ENCODE assay signal across 12 mouse cellular contexts in the genomic region with DNA sequence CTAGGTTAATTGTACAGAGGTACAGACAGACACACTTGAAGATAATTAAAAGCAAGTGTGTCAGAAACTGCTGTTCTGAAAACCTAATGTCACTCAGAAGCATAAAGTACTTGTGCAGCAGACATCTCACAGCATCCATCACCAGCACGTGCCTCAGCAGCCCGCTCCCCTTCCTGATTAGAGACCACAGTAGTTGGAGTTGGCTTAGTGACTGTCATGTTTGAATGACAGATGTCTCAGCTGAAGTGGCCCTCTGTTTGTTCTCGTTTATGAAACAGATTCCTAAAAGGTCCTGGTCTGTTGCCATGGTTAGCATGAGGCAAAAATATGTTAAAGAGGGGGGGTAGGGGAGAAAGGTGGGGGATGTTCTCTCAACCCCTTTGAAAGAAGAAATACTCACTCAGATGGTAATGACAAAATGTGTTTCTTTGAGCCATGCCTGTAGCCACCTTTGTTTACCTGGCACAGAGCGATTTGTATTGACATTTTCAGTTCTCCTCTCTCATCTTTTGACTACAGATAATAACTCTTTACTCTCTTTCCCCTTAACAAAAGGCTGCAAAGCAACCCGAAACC.
A peak's percentile ranks its signal among the peaks of the same experiment; 100 is the strongest.
DNase-seq lines count a peak whose midpoint lies in the region; ATAC-seq and TF ChIP-seq lines count a peak whose summit lies in the region.
"Had no signal": no experiment of that assay in that cellular context is flagged by ENCODE, and none has a peak within 500 bp of the region (broad histone marks: within the 10 kb centered on the region; RNA-seq: fewer than 3 reads in every experiment).

No protein-coding gene starts in this region.

- intact Hi-C loops in heart, postnatal 25 days (cut with DNase I) = no loop called here

- no peak overlapping the region for H3K27ac ChIP-seq in heart, embryonic 11.5 days (ENCODE audit: low read depth, low read length)
- H3K27ac ChIP-seq in forebrain, embryonic 14.5 days (ENCODE audit: low read depth, low read length) = no peak overlapping the region
- H3K27ac ChIP-seq in midbrain, embryonic 11.5 days (ENCODE audit: low read depth, low read length) = no peak overlapping the region
- H3K27ac ChIP-seq: embryonic facial prominence, embryonic 15.5 days; kidney, embryonic 15.5 days; liver, embryonic 14.5 days had no signal

- no peak overlapping the region for H3K9ac ChIP-seq in heart, embryonic 11.5 days (ENCODE audit: low read depth, low read length)
- no peak overlapping the region for H3K9ac ChIP-seq in forebrain, embryonic 14.5 days (ENCODE audit: low read length)
- no peak overlapping the region for H3K9ac ChIP-seq in midbrain, embryonic 11.5 days (ENCODE audit: low read length)
- H3K9ac ChIP-seq: embryonic facial prominence, embryonic 15.5 days; kidney, embryonic 15.5 days; liver, embryonic 14.5 days had no signal

- peak overlapping the region; percentile 41 for H3K4me2 ChIP-seq in heart, embryonic 11.5 days
- peak overlapping the region; percentile 39 for H3K4me2 ChIP-seq in forebrain, embryonic 14.5 days (ENCODE audit: low read length)
- peak overlapping the region; percentile 30 for H3K4me2 ChIP-seq in midbrain, embryonic 11.5 days
- H3K4me2 ChIP-seq: embryonic facial prominence, embryonic 15.5 days; kidney, embryonic 15.5 days had no signal

- TF ChIP-seq CTCF in brain, embryonic 14.5 days (IDR thresholded peaks at IDR 0.05; ENCODE audit: borderline replicate concordance, extremely low read depth, insufficient read depth, insufficient read length) = no peak

- no peak for ATAC-seq in heart, embryonic 11.5 days (replicated peaks; ENCODE audit: insufficient number of reproducible peaks, low FRiP score, low TSS enrichment)
- ATAC-seq in forebrain, embryonic 14.5 days = peak; percentile 68
- ATAC-seq in midbrain, embryonic 11.5 days (ENCODE audit: low FRiP score) = peak; percentile 81

- WGBS in heart, embryonic 11.5 days (ENCODE audit: insufficient replicate concordance) = 15% methylated on average over 5 of the region's 5 CpGs
- 13% methylated on average over 5 of the region's 5 CpGs for WGBS in forebrain, embryonic 14.5 days
- WGBS in midbrain, embryonic 11.5 days = 8% methylated on average over 5 of the region's 5 CpGs

- TF ChIP-seq POLR2A in brain, embryonic 14.5 days (IDR thresholded peaks at IDR 0.05; ENCODE audit: borderline replicate concordance, extremely low read depth, insufficient read depth, insufficient read length, poor library complexity, severe bottlenecking) = no peak

- no peaks in the 10 kb centered on the region for H3K36me3 ChIP-seq in heart, embryonic 11.5 days (ENCODE audit: control insufficient read depth, insufficient read depth, low read length)
- no peaks in the 10 kb centered on the region for H3K36me3 ChIP-seq in forebrain, embryonic 14.5 days (ENCODE audit: control insufficient read depth, insufficient read depth, low read length)
- H3K36me3 ChIP-seq in midbrain, embryonic 11.5 days (ENCODE audit: control insufficient read depth, insufficient read depth, low read length) = no peaks in the 10 kb centered on the region
- H3K36me3 ChIP-seq: embryonic facial prominence, embryonic 15.5 days; kidney, embryonic 15.5 days had no signal

- H3K4me3 ChIP-seq in heart, embryonic 11.5 days (ENCODE audit: low read depth, low read length) = no peak overlapping the region
- H3K4me3 ChIP-seq in forebrain, embryonic 14.5 days (ENCODE audit: low read depth, low read length) = peak overlapping the region; percentile 0; the same call in 1 of the 2 replicates
- H3K4me3 ChIP-seq in midbrain, embryonic 11.5 days (ENCODE audit: low read depth, low read length) = no peak overlapping the region; the same call in 1 of the 2 replicates
- H3K4me3 ChIP-seq: embryonic facial prominence, embryonic 15.5 days; kidney, embryonic 15.5 days had no signal

- no peak for DNase-seq in heart, postnatal 25 days (ENCODE audit: low spot score)
- peak; percentile 53 for DNase-seq in brain, embryonic 14.5 days (ENCODE audit: low read depth)
- DNase-seq in forebrain, embryonic 14.5 days (ENCODE audit: low spot score) = peak; percentile 35
- DNase-seq in midbrain, embryonic 11.5 days (ENCODE audit: low spot score, missing footprints) = no peak
- DNase-seq in adrenal gland, adult (ENCODE audit: inconsistent age in 2 of 2, low spot score in 1 of 2) = no peak
- no peak for DNase-seq in gastrocnemius, adult 18-20 months (ENCODE audit: low spot score)
- DNase-seq in layer of hippocampus, adult 11-12 months (ENCODE audit: low spot score) = no peak
- DNase-seq: gastrocnemius, postnatal 25 days had no signal

- no peaks in the 10 kb centered on the region for H3K27me3 ChIP-seq in heart, embryonic 11.5 days (ENCODE audit: control insufficient read depth, insufficient read depth, low read length)
- H3K27me3 ChIP-seq in forebrain, embryonic 14.5 days (replicated peaks; ENCODE audit: control insufficient read depth, insufficient read depth, low read length) = no peaks in the 10 kb centered on the region
- H3K27me3 ChIP-seq in midbrain, embryonic 11.5 days (ENCODE audit: control insufficient read depth, insufficient read depth, low read length) = no peaks in the 10 kb centered on the region
- H3K27me3 ChIP-seq: embryonic facial prominence, embryonic 15.5 days had no signal

- peaks cover 5% of the 10 kb centered on the region; the same call in 1 of the 2 replicates for H3K9me3 ChIP-seq in heart, embryonic 11.5 days (replicated peaks; ENCODE audit: control insufficient read depth, low read length)
- H3K9me3 ChIP-seq in forebrain, embryonic 14.5 days (replicated peaks; ENCODE audit: control insufficient read depth, low read length) = no peaks in the 10 kb centered on the region
- no peaks in the 10 kb centered on the region; the same call in 1 of the 2 replicates for H3K9me3 ChIP-seq in midbrain, embryonic 11.5 days (ENCODE audit: control insufficient read depth, low read length)

- H3K4me1 ChIP-seq in heart, embryonic 11.5 days (ENCODE audit: control insufficient read depth, insufficient read depth, low read length) = peaks cover 6% of the 10 kb centered on the region; the same call in 1 of the 2 replicates
- peaks cover 5% of the 10 kb centered on the region; the same call in 1 of the 2 replicates for H3K4me1 ChIP-seq in forebrain, embryonic 14.5 days (ENCODE audit: control insufficient read depth, insufficient read depth, low read length)
- peaks cover 6% of the 10 kb centered on the region for H3K4me1 ChIP-seq in midbrain, embryonic 11.5 days (ENCODE audit: control insufficient read depth, insufficient read depth, low read length)
- H3K4me1 ChIP-seq: embryonic facial prominence, embryonic 15.5 days; kidney, embryonic 15.5 days had no signal

Comparison
In these comparisons a context has a peak if more than half of its experiments do, and no peak if none do; other contexts are left out.
1. DNase-seq: peak in brain, embryonic 14.5 days (single experiment) and forebrain, embryonic 14.5 days (single experiment); none in heart, postnatal 25 days (single experiment), midbrain, embryonic 11.5 days (single experiment), adrenal gland, adult (0 of 2), gastrocnemius, adult 18-20 months (single experiment) and layer of hippocampus, adult 11-12 months (single experiment).
2. Peak in every context shown above with its lines, with median percentiles within 50 percentile points of each other: H3K4me2 ChIP-seq.